Mouse (Mus musculus) liver, embryonic 14.5 days (tissue): ENCODE data around the gene Ptpa.

ENCODE experiments used
- CTCF ChIP-seq: IDR thresholded peaks from 2 replicates; pipeline ENCODE4 v1.5.1; 2016; ENCODE audit warnings: antibody characterized with exemption, low read depth, control low read depth
- EP300 ChIP-seq: IDR thresholded peaks from 2 replicates; pipeline ENCODE4 v1.6.1; 2016; ENCODE audit warnings: antibody characterized with exemption, low read depth

GRCm38 (mm10) chr2:30401581-30401980, 14.3 kb upstream of the Ptpa start:
- TF ChIP-seq CTCF (no peak), EP300 (no peak)
